Mouse (Mus musculus) megakaryocyte, embryonic 14.5 days (primary cell): Measurements from ENCODE around the gene Mov10l1.

Experiments used
- FLI1 ChIP-seq: IDR thresholded peaks from 2 replicates; pipeline ENCODE4 v1.6.1; 2012; ENCODE audit warnings: low read length, inconsistent platforms, mixed read lengths
- GATA1 ChIP-seq: IDR thresholded peaks from 3 replicates; pipeline ENCODE4 v1.6.1; 2012; ENCODE audit warnings: mixed read lengths, low read length, inconsistent platforms, borderline replicate concordance

GRCm38 (mm10) chr15:88999124-88999523 is 16.4 kb downstream of the Mov10l1 start:
- TF ChIP-seq GATA1: no peak
- no peak for TF ChIP-seq FLI1
